Mouse (Mus musculus): ENCODE results near the gene Crlf1.

Gene Crlf1

GRCm38 (mm10) chr8:70469295-70469916 lies 23.6 kb upstream of the Crlf1 start:
- no peak for DNase-seq

GRCm38 (mm10) chr8:70469938-70470337 lies 23.0 kb upstream of the Crlf1 start:
- DNase-seq: no peak

- no peak for DNase-seq
Measured at GRCm38 (mm10) chr8:70471856-70472255, 21.1 kb upstream of the Crlf1 start.

DNA sequence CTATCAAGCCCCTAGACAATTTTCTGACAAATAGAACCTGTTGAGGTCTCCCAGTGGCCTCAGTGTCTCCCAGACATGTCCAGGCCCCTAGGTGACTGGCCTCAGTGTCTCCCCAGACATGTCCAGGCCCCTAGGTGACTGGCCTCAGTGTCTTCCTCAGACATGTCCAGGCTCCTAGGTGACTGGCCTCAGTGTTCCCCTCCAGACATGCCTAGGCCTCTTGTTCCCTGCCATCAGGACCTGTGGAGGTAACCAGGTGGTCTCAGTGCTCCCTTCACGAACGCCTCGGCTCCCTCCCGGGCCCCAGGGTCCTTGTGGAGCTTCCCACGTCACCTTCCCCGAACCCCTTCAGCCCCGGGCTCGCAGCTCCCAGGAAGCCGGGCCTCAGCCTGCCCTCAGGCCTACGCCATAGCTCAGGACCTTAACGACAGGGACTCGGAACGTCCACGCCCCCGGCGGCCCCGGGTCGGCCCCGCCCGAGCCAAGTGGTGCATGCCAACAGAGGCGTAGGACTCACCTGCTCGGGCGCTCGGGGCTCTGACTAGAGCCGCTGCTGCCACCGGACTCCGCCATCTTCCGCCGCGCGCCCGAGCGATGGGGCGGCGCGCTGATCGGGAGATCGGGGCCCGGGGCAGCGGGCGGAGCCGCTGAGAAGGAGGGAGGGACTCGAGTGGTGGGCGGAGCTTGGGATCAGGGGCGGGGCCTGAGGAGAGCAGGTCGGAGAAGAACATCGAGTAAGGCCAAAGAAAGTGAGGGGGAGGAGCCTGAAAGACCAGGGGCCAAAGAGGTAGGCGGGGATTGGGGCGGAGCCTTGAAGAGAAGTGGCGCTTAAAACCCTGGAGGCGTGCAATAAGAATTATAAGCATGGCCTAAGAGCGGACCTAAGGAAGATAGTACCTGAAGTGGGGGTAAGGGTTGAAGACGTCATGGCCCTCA lies 16.4 kb upstream of the Crlf1 start, which contains the start of gene Klhl26:
Gene Klhl26 (minus strand): TSS at position 636 of the 936 bp plus-strand sequence.
- DNase-seq: peak; percentile 99

- DNase-seq: peak; percentile 64 to 73
Measured at GRCm38 (mm10) chr8:70477269-70477982, 15.5 kb upstream of the Crlf1 start.

DNA sequence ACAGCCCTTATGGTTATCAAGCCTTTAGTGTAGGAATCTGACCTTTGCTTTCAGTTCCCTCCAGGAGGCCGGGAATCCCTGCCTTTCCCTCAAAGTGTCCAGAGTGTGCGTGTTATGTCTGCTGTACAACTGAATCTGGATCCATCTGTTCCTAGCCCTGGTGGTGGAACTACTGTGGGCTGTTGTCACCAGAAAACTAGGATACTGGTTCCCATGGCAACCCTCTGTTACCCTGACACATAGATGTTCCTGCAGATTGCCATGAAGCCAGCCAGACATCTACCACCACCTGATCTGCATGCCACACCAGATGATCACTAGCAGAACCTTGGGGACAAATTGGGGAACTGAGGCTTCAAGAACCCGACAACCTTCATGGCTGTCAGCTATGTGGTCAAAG lies 11.1 kb upstream of the Crlf1 start:
- no peak for DNase-seq

DNA sequence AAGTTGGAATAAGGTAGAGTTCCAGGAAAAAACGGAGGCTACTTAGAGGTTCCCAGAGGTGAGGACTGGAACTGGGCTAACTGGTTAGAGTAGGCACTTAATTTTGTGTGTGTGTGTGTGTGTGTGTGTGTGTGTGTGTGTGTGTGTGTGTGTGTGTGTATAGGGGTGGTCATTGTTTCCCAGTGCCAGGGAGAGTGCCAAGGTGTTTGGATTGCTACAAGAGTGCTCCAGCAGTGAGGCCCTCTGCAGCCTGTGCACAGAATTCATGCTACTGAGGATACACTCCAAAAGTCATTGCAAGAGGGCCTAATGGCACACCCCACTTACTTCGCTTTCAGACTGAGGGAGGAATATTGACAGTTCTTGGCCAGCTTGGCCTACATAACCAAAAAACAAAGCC lies 10.0 kb upstream of the Crlf1 start:
- DNase-seq: no peak

DNA sequence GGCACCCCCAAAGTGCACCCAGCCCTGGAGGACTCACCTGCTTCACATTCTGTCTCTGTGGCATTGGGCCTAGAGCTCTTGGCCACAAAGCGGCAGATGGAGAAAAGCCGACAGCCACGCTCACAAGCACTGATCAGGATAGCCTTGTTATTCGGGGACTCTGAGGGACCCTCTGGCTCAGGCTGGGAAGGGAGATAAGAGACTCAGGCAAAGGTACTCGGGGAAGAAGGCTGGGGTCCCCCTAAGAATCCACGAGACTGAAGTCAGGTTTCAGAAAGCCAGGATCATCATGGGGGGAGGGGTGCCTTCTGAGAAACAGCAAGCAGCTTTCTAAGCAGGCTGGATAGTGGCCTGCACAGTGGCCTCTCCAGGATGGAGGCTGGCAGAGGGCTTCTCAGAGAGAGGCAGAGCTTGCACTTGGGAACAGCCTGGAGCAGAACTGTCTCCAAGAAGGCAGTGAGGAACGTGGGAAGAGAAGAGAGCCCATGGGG lies 6.7 kb upstream of the Crlf1 start:
- DNase-seq: no peak

DNA sequence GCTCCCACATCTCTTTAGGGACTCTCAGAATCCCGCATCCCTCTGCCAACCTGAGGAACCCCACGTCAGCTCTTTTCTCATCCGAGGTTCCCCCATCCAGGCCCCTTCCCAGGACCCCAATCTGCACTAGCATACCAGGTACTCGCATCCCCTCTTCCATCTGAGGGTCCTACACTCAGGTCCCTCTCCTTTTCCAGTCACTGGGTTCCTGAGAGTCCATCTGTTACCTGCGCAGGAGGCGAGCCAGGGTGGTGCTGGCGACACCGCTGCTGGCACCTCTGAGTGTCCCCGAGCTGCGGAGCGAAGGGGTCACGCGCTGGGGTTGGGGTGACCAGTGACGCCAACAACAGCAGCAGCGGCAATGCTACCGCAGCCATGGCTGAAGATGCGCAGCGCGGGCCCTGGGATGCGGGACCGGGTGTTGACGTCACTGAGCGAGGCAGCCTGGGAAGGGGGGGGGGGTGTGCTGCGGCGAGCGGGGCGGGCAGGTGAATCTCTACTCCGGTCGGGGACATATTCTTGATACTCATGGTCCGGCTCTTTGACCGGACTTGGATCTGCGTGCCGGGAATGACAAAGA lies 5.9 kb upstream of the Crlf1 start, which contains the start of gene Tmem59l:
Gene Tmem59l (minus strand): TSS at position 418 of the 580 bp plus-strand sequence.
- DNase-seq: no peak

- peak; percentile 57 to 70 for DNase-seq
Measured at GRCm38 (mm10) chr8:70487993-70488796, 4.8 kb upstream of the Crlf1 start.

DNA sequence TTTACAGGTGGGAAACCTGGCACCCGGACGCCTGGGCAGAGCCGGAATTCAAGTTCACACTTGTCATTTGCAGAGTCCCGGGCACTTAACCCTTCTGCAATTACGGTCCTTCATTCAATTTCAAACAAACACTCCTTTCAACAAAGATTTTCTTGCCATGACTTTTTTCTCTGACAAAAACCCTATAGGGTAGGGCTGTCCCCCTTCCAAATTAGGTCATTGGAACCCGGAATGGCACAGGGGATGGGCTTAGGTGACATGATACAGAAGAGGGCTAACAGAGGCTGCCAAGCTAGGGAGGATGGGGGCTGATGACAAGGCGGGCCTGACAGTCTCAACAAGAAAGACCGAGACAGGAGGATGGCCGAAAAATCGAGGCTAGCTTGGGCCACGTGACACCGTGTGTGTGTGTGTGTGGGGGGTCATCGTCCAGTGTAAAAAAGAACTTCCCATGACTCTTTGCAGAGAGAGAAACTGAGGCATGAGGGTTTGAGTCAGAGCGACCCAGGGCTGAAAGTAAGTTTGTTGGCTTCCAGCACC lies 4.0 kb upstream of the Crlf1 start:
- DNase-seq: no peak

DNA sequence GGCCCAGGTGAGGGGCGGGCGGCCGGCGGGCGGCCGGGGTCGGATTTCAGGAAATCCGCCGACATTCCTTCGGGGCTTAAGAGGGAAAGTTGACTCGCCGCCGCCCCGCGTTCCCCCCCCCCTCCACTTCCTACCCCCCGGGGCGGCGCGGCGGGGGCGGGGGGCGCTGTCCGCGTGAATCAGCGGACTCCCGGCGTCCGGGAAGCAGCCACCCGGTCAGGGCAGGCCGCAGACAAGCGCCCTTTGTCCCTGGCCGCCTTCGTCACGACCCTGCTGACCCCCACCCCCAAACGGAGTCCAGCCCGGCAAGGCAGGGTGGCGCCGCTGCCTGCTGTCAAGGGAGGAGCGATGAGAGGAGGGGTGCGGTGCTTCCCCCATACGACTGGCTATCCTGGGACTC lies 3.4 kb upstream of the Crlf1 start:
- peak in 1 of 2 experiments; percentile 51 for DNase-seq

DNA sequence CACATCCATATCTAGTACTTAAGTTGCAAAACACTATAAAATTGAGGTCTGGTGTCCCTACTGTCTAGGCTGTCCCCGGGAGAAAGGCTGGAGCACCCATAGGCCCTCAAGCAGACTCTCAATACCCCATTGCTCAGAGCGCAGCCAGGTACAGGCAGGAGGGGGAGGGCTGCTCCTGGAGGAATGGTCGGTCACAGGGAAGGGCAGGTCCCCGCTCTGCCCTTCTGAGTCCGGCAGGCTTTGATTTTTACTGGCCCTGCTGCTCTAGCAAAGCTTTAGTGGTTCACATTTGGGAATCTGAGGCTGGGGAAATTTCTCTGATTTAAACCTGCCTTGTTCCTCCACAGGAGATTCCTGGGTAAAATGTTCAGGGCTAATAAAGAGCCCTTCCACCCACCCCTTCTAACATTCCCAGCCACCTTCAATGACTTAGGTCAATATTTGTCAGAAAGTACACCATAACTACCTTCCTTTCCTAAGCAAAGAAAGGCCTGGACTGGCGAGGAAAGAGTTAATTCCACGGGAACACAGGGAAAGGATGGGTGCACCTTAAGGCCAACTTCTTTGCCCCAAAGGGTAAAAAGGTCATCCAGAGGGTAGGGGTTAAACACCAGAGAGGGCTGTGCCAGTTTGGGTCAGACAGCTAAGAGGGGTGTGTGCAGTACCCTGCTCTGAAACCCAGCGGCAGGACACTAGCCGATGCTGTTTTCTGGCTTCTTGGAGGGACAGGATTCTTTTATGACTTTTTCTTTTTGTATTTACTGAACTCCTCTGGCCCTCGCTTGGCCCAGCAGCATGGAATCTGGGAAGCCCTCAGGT lies 2.7 kb upstream of the Crlf1 start:
- DNase-seq: peak in 1 of 2 experiments; percentile 15

DNA sequence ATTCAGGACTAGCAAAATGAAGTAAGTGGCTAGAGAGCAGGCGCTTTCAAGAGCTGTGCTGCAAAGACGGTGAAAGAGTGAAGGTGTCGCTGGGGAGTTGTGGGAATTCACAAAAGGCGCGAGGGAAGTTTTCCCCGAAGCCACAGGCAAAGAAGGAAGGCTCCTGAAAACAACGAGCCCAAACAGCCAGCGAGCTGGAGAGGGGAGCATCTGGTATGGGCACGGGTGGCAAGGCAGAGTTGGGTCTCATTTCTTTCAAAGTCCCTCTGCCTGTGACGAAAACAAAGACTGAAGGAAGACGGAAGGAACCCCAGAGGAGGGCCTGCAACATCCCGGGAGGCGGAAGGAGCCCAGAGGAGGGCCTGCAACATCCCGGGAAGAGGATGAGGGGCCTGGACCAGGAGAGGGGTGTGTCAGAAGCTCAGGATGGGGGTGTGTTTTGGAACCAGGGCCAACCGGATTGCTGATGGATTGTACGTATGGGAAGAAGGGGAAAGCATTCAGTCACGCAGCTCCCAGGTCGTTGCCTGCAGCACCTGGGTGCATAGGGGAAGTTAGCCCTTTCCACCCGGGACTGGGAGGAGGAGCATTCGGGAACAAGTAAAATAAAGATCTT lies 2.0 kb upstream of the Crlf1 start:
- DNase-seq: no peak

GRCm38 (mm10) chr8:70493692-70494415 lies 896 bp downstream of the Crlf1 start:
- DNase-seq: no peak

- no peak for DNase-seq
Measured at GRCm38 (mm10) chr8:70494416-70494945, 1.5 kb downstream of the Crlf1 start.

- no peak for DNase-seq
Measured at GRCm38 (mm10) chr8:70495001-70495770, 2.2 kb downstream of the Crlf1 start.

- DNase-seq: no peak
Measured at GRCm38 (mm10) chr8:70495771-70496062, 2.8 kb downstream of the Crlf1 start.

All from kidney, postnatal 4 days (tissue).